Mouse (Mus musculus) embryonic facial prominence, embryonic 13.5 days (tissue): ENCODE data around the gene Fcor. TPM values are rescaled to one million over a fixed set of nuclear protein-coding genes. Genes with fewer than 3 reads are reported as not detected.
A peak's percentile ranks its signal among the peaks of the same experiment; 100 is the strongest.

Source experiments
- ATAC-seq: fragments of 200-750 bp; cut with Nextera tagmentation; 2 replicates; pipeline ENCODE4 v1.8.0; 2017; ENCODE audit warnings: low read depth; ENCODE audit not compliant: insufficient number of reproducible peaks, insufficient read depth, low FRiP score, low TSS enrichment
- H3K27ac ChIP-seq: fragments of 300-500 bp; sonication (generic); 2 replicates; pipeline ENCODE4 v1.5.1; 2015; ENCODE audit warnings: moderate library complexity, mild to moderate bottlenecking, inconsistent platforms
- H3K27me3 ChIP-seq: fragments of 300-500 bp; sonication (generic); 2 replicates; pipeline ENCODE4 v1.6.1; 2015; ENCODE audit warnings: mild to moderate bottlenecking, inconsistent platforms
- H3K36me3 ChIP-seq: fragments of 300-500 bp; sonication (generic); 2 replicates; pipeline ENCODE4 v1.6.1; 2015; ENCODE audit warnings: mild to moderate bottlenecking, inconsistent platforms
- H3K4me1 ChIP-seq: fragments of 300-500 bp; sonication (generic); 2 replicates; pipeline ENCODE4 v1.6.1; 2015; ENCODE audit warnings: inconsistent platforms
- H3K4me2 ChIP-seq: fragments of 300-500 bp; sonication (generic); 2 replicates; pipeline ENCODE4 v1.6.1; 2015; ENCODE audit warnings: moderate library complexity, mild to moderate bottlenecking, inconsistent platforms
- H3K4me3 ChIP-seq: fragments of 300-500 bp; sonication (generic); 2 replicates; pipeline ENCODE4 v1.5.1; 2015; ENCODE audit warnings: mild to moderate bottlenecking, inconsistent platforms
- H3K9ac ChIP-seq: fragments of 300-500 bp; sonication (generic); 2 replicates; pipeline ENCODE4 v1.6.1; 2015; ENCODE audit warnings: mild to moderate bottlenecking, inconsistent platforms
- H3K9me3 ChIP-seq: fragments of 300-500 bp; sonication (generic); 2 replicates; pipeline ENCODE4 v1.6.1; 2016; ENCODE audit warnings: inconsistent platforms
- WGBS: fragments of 180-500 bp; shearing (Covaris S2); methylation state at CpG from one replicate; pipeline ENCODE4 v1.1.7; 2015; ENCODE audit warnings: mixed read lengths; 5-methylcytosine and 5-hydroxymethylcytosine counted together
- polyA plus RNA-seq: library from polyadenylated mRNA; unstranded; fragments of >200 nt; fragmentation: Nextera tagmentation; extraction: Ambion mirVana; gene quantifications from 2 replicates; pipeline ENCODE4 v1.2.1, GENCODE M21; 2015

The Fcor gene
- polyA plus RNA-seq = 13.3 and 18.2 TPM in 2 replicates

- Histone ChIP-seq H3K36me3 (no peaks in the 10 kb centered on the region), H3K4me1 (peaks cover 3% of the 10 kb centered on the region; the same call in 1 of the 2 replicates), H3K4me2 (peak within 1 kb of the TSS; percentile 63), H3K27me3 (no peaks in the 10 kb centered on the region), H3K27ac (peak within 1 kb of the TSS; percentile 68), H3K9ac (peak within 1 kb of the TSS; percentile 72), H3K4me3 (peak within 1 kb of the TSS; percentile 57), H3K9me3 (no peaks in the 10 kb centered on the region)
- peak; percentile 85 for ATAC-seq
- 0% methylated on average over 23 of the region's 23 CpGs for WGBS
Measured at GRCm38 (mm10) chr8:3671980-3672491, at the start of gene Fcor. Gene Fcor, minus strand, starts transcription at chr8:3672362.

DNA sequence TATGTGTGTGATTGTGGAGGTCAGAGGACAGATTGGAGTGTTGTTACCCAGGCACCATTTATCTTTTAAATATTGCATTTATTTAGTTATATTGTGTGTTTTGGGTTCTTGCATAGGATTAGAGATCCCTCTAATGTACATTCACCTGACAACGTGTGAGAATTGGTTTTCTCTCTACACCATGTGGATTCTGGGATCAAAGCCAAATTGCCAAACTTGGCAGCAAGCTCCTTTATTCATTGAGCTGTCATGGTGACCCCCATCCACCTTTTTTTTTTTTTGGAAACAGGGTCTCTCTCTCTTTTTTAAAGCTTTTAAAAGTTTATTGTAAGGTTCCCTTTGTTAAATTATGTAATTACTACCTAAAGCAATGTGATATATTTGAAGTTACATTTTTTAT lies 48.9 kb upstream of the Fcor start:
- H3K36me3 ChIP-seq = no peaks in the 10 kb centered on the region
- no peak overlapping the region for H3K9ac ChIP-seq
- H3K9me3 ChIP-seq = no peaks in the 10 kb centered on the region
- no peaks in the 10 kb centered on the region for H3K4me1 ChIP-seq
- no peak overlapping the region for H3K4me2 ChIP-seq
- no peak for ATAC-seq
- no peaks in the 10 kb centered on the region for H3K27me3 ChIP-seq
- no peak overlapping the region for H3K27ac ChIP-seq
- WGBS = 47% methylated on average over 1 of the region's 1 CpGs
- no peak overlapping the region for H3K4me3 ChIP-seq

DNA sequence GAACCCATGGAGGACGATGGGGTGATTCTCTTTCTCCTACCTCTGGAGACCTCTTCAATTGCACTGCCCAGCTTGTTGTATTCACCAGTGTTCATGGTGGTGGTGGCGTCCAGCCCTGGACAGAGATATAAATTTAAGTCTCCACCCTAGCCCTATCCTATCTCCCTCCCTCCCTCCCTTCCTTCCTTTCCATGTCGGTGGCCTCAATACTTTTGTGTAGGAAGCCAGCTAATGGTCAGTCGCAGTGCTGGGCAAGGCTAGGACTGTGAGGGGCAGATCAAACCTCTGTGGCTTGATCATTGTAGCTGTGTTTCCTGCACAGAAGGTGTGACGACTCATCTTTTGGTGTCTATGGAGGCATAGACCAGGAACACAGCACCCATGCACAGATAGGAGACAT lies 48.4 kb upstream of the Fcor start, which contains the start of gene Clec4g:
Gene Clec4g (minus strand): TSS at position 101 of the 400 bp plus-strand sequence.
- Histone ChIP-seq H3K4me3 (no peak within 1 kb of the TSS), H3K36me3 (no peaks in the 10 kb centered on the region), H3K4me1 (no peaks in the 10 kb centered on the region), H3K27me3 (no peaks in the 10 kb centered on the region), H3K4me2 (no peak within 1 kb of the TSS), H3K9ac (no peak within 1 kb of the TSS), H3K9me3 (no peaks in the 10 kb centered on the region), H3K27ac (no peak within 1 kb of the TSS)
- ATAC-seq = no peak
- WGBS = 73% methylated on average over 5 of the region's 5 CpGs

GRCm38 (mm10) chr8:3718559-3718958 lies 46.4 kb upstream of the Fcor start:
- Histone ChIP-seq H3K27me3 (no peaks in the 10 kb centered on the region), H3K9me3 (no peaks in the 10 kb centered on the region), H3K4me3 (no peak overlapping the region), H3K9ac (no peak overlapping the region), H3K4me1 (no peaks in the 10 kb centered on the region), H3K27ac (no peak overlapping the region), H3K4me2 (no peak overlapping the region), H3K36me3 (no peaks in the 10 kb centered on the region)
- ATAC-seq = no peak
- whole genome bisulfite sequencing = 17% methylated on average over 14 of the region's 14 CpGs

GRCm38 (mm10) chr8:3717321-3717954 lies 45.3 kb upstream of the Fcor start:
- no peak for ATAC-seq
- Histone ChIP-seq H3K36me3 (no peaks in the 10 kb centered on the region), H3K4me3 (no peak overlapping the region), H3K4me2 (no peak overlapping the region), H3K27me3 (no peaks in the 10 kb centered on the region), H3K9me3 (no peaks in the 10 kb centered on the region), H3K27ac (no peak overlapping the region), H3K4me1 (no peaks in the 10 kb centered on the region), H3K9ac (no peak overlapping the region)
- WGBS = 86% methylated on average over 12 of the region's 12 CpGs

GRCm38 (mm10) chr8:3711646-3712045 lies 39.5 kb upstream of the Fcor start:
- Histone ChIP-seq H3K4me1 (no peaks in the 10 kb centered on the region), H3K27me3 (no peaks in the 10 kb centered on the region), H3K9ac (no peak overlapping the region), H3K4me2 (no peak overlapping the region), H3K27ac (no peak overlapping the region), H3K36me3 (no peaks in the 10 kb centered on the region), H3K4me3 (no peak overlapping the region), H3K9me3 (no peaks in the 10 kb centered on the region)
- no peak for ATAC-seq
- 54% methylated on average over 2 of the region's 2 CpGs for WGBS

DNA sequence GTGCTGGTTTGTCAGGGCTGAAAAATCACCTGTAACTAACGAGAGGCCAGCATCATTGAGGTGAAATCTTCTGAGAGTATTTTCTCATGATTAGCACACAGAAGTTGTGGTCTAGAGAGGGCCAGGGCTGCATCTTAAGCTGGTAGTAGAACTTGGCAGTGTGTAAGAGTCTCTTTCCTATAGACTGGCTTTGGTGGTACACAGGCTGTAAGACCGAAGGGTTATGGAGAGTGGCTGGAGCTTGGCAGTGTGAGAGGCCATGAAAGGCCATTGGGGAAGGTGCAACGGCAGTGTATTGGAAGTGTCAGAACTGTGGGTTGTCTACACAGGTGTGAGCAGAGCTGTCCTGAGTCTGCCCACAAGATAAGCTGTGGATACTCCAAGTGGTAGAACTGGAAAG lies 38.1 kb upstream of the Fcor start:
- Histone ChIP-seq H3K4me1 (no peaks in the 10 kb centered on the region), H3K27me3 (no peaks in the 10 kb centered on the region), H3K9me3 (no peaks in the 10 kb centered on the region), H3K27ac (no peak overlapping the region), H3K4me2 (no peak overlapping the region), H3K9ac (no peak overlapping the region), H3K36me3 (no peaks in the 10 kb centered on the region), H3K4me3 (no peak overlapping the region)
- no peak for ATAC-seq
- 70% methylated on average over 3 of the region's 3 CpGs for WGBS

DNA sequence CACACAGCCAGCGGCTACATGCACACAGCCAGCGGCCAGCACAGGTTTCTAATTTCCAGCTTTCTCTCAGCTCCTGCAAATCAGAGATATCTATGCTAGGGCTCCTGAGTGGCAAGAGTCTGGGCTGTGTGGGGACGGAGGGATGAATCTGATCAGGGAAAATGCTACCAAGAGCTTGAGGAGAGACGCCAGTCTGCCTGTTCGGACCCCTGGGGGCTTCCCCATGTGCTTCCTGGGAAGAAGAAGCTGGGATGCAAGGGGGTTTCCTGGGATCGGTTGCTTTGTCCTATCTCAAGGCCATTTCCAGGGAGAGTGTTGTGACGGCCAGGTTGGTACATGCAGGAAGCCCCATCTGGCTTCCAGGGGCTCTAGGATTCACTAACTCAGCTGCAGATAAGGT lies 35.4 kb upstream of the Fcor start:
- no peak overlapping the region for H3K4me3 ChIP-seq
- no peaks in the 10 kb centered on the region for H3K27me3 ChIP-seq
- no peaks in the 10 kb centered on the region for H3K36me3 ChIP-seq
- WGBS = 64% methylated on average over 7 of the region's 7 CpGs
- H3K9ac ChIP-seq = no peak overlapping the region
- no peak overlapping the region for H3K4me2 ChIP-seq
- no peaks in the 10 kb centered on the region for H3K4me1 ChIP-seq
- ATAC-seq = no peak
- H3K27ac ChIP-seq = no peak overlapping the region
- no peaks in the 10 kb centered on the region for H3K9me3 ChIP-seq

DNA sequence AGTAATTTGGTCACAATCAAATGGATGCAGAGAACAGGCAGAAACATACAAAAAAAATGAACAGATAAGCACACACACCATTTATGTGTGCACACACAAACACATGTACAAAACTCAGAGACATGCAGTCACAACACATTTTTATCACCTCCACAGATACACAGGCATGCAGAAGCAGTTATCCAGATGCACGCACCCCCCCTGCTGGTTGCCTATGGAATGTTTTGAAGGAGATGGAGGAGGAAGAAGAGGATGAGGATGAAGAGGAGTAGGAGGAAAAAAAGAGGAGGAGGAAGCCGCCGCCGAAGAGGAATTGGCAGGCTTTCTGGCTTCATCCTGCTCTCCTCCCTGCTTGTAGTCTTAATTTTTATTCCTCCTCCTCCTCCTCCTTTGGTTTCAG lies 33.5 kb upstream of the Fcor start:
- Histone ChIP-seq H3K27me3 (no peaks in the 10 kb centered on the region), H3K4me3 (no peak overlapping the region), H3K4me2 (no peak overlapping the region), H3K9ac (no peak overlapping the region), H3K4me1 (no peaks in the 10 kb centered on the region), H3K27ac (no peak overlapping the region), H3K36me3 (no peaks in the 10 kb centered on the region), H3K9me3 (no peaks in the 10 kb centered on the region)
- ATAC-seq = no peak
- WGBS = 64% methylated on average over 4 of the region's 4 CpGs

DNA sequence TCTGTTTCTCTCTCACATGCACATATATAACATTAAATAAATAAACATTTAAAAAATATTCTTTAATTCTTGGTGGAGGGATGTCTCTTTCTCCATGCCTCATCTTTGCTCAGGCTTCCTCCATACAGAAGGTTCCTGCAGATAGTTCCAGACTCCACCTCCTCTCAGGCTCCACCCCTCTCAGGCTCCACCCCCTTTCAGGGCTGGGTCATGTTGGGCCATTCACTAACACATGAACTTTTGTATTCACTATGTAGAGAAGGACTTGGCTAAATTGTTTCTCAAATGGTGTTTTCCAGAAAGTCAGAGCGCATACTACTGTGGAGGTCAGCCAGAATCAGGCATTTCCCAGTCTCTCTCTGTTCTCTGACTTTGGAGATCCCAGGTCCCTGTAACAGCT lies 29.3 kb upstream of the Fcor start:
- Histone ChIP-seq H3K36me3 (no peaks in the 10 kb centered on the region), H3K4me3 (no peak overlapping the region), H3K9ac (no peak overlapping the region), H3K9me3 (no peaks in the 10 kb centered on the region), H3K27ac (no peak overlapping the region), H3K4me2 (no peak overlapping the region), H3K27me3 (no peaks in the 10 kb centered on the region), H3K4me1 (no peaks in the 10 kb centered on the region)
- ATAC-seq = no peak
- WGBS = 95% methylated on average over 1 of the region's 1 CpGs

DNA sequence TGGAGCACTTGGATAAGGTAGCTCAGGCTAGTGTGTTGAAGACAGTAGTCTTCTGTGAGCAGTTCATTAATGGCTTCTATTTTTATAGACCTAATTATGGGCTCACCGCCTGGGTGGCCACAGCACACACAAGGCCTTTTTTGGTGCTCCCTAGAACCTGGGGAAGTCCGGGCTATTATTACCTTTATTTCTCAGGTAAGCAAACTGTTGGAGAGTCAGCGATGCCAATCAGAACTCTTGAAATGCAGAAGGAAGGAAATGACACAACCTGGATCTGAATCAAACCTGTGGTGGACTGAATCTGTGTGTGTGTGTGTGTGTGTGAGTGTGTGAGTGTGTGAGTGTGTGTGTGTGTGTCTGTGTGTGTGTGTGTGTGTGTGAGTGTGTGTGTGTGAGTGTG lies 22.0 kb upstream of the Fcor start, which contains the start of gene Fcer2a:
Gene Fcer2a (minus strand): TSS at position 55 of the 400 bp plus-strand sequence.
- no peak within 1 kb of the TSS for H3K4me2 ChIP-seq
- no peak within 1 kb of the TSS for H3K27ac ChIP-seq
- ATAC-seq = no peak
- no peaks in the 10 kb centered on the region for H3K4me1 ChIP-seq
- no peaks in the 10 kb centered on the region; the same call in 1 of the 2 replicates for H3K9me3 ChIP-seq
- H3K36me3 ChIP-seq = no peaks in the 10 kb centered on the region
- H3K27me3 ChIP-seq = no peaks in the 10 kb centered on the region
- H3K4me3 ChIP-seq = no peak within 1 kb of the TSS
- no peak within 1 kb of the TSS for H3K9ac ChIP-seq
- 86% methylated on average over 3 of the region's 3 CpGs for WGBS

GRCm38 (mm10) chr8:3690774-3691173 lies 18.6 kb upstream of the Fcor start:
- WGBS = 70% methylated on average over 3 of the region's 3 CpGs
- H3K36me3 ChIP-seq = no peaks in the 10 kb centered on the region
- H3K4me2 ChIP-seq = no peak overlapping the region
- no peak overlapping the region for H3K27ac ChIP-seq
- ATAC-seq = no peak
- no peak overlapping the region for H3K9ac ChIP-seq
- no peaks in the 10 kb centered on the region for H3K4me1 ChIP-seq
- no peaks in the 10 kb centered on the region; the same call in 1 of the 2 replicates for H3K9me3 ChIP-seq
- H3K4me3 ChIP-seq = no peak overlapping the region
- no peaks in the 10 kb centered on the region for H3K27me3 ChIP-seq
